Mouse (Mus musculus): ENCODE data around the gene Gm9. TPM values are rescaled to one million over a fixed set of nuclear protein-coding genes. Genes with fewer than 3 reads are reported as not detected.
"Not testable (repeated sequence)": the region's sequence is repeated elsewhere in the genome, so short reads cannot be mapped to it uniquely, and the experiment has no call there.

The Gm9 gene
- not detected for total RNA-seq (2021)
- long read RNA-seq = 0 reads

- DNase-seq (ENCODE audit: low spot score in 2 of 2) = no peak
Measured at GRCm38 (mm10) chrX:37210941-37211340, at the start of gene Gm9. Gene Gm9 (minus strand): TSS chrX:37211041.

- not testable (repeated sequence) for DNase-seq (ENCODE audit: low spot score in 2 of 2)
Measured at GRCm38 (mm10) chrX:37249619-37250018, 38.8 kb upstream of the Gm9 start, which contains the start of gene Rhox3a. Gene Rhox3a (plus strand): TSS chrX:37249919.

DNA sequence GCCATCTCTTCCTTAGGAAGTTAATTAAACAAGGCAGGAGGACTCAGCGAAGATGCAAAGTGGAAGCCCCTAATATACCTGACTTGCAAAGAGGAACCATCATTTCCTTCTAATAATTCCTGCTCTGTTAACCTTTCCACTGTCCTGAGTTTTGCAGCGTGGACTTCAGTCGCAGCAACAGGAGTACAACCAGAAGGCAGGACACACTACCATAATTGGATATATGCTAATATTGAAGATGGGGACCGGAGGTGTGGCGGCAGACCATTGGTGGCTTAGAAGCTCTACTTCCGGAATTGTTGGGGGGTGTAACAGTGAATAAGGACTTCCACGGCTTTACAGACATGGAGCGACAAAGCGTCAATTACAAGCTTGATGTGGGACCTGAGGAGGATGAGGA lies 33.8 kb upstream of the Gm9 start, which contains the start of gene Rhox2a:
Gene Rhox2a, plus strand, starts transcription at position 301 of the 400 bp plus-strand sequence.
- not testable (repeated sequence) for DNase-seq (ENCODE audit: low spot score in 2 of 2)

GRCm38 (mm10) chrX:37222158-37222557 lies 11.3 kb upstream of the Gm9 start, which contains the start of gene Rhox1:
Gene Rhox1 (minus strand): TSS chrX:37222258.
- not testable (repeated sequence) for DNase-seq (ENCODE audit: low spot score in 2 of 2)

DNA sequence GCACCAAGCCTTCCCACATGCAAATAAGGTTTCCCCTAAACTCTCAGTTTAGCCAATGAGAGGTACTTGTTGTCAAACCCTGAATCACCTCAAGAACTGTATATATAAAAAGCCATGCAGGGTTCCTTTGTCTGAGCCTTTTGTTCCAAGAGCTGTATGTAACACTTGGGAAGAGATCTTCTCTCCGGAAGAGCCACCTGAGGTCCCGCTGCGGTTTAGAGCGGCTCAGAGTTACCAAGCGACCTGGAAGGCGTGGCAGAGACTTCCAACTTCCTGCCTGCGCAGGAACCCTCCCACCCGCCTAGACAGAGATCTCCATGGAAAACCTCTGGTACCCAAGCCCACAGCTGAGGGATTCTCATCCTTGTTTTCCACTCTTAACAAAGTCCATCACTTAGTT lies 12.2 kb downstream of the Gm9 start:
- DNase-seq (ENCODE audit: low spot score in 2 of 2) = no peak

DNA sequence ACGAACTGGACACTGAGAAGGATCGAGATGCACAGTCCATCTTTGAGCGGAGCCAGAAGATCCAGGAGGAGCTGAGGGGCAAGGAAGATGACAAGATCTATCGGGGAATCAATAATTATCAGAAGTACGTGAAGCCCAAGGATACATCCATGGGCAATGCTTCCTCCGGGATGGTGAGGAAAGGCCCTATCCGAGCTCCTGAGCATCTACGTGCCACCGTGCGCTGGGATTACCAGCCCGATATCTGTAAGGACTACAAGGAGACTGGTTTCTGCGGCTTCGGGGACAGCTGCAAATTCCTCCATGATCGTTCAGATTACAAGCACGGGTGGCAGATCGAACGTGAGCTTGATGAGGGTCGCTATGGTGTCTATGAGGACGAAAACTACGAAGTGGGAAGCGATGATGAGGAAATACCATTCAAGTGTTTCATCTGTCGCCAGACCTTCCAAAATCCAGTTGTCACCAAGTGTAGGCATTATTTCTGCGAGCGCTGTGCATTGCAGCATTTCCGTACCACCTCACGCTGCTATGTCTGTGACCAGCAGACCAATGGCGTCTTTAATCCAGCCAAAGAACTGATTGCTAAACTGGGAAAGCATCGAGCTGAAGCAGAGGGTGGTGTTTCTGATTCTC lies 19.0 kb downstream of the Gm9 start:
- peak; percentile 16 to 27 for DNase-seq (ENCODE audit: low spot score in 2 of 2)

DNA sequence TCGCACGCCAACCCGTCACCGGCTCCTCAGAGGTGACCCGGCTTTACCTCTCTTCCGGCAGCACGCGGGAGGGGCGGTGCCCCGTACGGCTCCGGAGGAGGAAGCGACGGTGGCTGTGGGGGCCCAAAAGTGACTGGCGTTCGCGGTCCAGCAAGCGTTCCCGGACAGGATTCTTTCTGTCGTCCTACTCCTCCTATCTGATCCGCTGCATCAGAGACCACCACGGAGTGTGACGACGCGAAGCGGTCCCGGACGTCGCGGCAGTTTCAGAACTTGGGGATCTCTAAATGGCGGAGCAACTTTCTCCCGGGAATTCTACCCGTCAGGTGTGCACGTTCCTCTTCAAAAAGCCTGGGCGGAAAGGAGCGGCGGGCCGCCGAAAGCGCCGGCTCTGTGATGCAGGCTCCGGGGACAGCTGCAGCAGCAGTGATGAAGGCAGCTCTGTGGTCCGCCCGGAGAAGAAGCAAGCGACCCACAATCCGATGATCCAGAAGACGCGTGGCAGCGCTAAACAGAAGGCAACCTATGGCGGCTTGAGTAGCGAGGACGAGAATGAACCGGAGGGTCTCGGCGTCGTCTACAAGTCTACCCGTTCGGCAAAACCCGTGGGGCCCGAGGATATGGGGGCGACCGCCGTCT lies 19.6 kb downstream of the Gm9 start, which contains the start of the genes Ndufa1 and Rnf113a1:
Gene Ndufa1, minus strand, starts transcription at position 59 of the 639 bp plus-strand sequence.
Gene Rnf113a1, plus strand, starts transcription at position 141 of the 639 bp plus-strand sequence.
- peak; percentile 68 to 78 for DNase-seq (ENCODE audit: low spot score in 2 of 2)

DNA sequence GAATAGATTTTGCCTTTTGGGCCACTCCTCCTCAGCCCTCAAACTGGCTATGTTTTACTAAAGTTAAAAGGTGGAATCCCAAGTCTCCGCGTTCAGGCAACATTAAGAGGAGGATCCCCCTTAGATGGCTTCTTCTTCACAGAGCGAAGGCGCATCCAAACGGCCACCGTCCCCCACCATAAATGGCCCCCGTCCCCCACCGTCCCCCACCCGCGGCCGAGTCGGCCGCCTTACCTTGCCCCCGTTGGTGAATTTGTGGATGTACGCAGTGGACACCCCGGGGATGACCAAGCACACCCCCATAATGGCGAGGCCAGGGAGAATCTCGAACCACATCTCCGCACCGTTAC lies 20.1 kb downstream of the Gm9 start:
- no peak for DNase-seq (ENCODE audit: low spot score in 2 of 2)

DNA sequence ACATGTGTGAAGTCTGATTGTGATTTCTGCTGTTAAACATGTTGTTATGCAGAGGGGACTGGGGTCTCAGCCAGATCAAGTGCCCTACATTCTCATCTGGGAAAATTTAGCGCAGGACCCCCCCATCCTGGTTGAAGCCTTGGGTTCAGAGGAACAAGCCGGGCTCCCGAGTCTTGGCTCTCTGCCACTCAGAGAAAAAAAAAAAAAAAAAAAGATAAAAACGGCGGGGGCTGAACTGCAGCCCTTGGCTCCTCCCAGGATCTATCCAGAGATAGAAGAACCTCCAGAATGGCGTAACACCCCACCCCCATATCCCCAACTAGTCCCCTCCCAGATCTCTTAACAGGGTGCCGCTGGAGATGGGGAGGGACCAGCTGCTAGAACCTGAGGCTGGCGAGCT lies 26.4 kb downstream of the Gm9 start:
- DNase-seq (ENCODE audit: low spot score in 2 of 2) = not testable (repeated sequence)

- DNase-seq (ENCODE audit: low spot score in 2 of 2) = no peak
Measured at GRCm38 (mm10) chrX:37168742-37169141, 42.1 kb downstream of the Gm9 start, which contains the start of gene Akap14. Gene Akap14 (minus strand): TSS chrX:37168842.

GRCm38 (mm10) chrX:37167085-37167484 lies 43.8 kb downstream of the Gm9 start:
- peak; percentile 8 to 17 for DNase-seq (ENCODE audit: low spot score in 2 of 2)

- no peak for DNase-seq (ENCODE audit: low spot score in 2 of 2)
Measured at GRCm38 (mm10) chrX:37163115-37163514, 47.7 kb downstream of the Gm9 start.

DNA sequence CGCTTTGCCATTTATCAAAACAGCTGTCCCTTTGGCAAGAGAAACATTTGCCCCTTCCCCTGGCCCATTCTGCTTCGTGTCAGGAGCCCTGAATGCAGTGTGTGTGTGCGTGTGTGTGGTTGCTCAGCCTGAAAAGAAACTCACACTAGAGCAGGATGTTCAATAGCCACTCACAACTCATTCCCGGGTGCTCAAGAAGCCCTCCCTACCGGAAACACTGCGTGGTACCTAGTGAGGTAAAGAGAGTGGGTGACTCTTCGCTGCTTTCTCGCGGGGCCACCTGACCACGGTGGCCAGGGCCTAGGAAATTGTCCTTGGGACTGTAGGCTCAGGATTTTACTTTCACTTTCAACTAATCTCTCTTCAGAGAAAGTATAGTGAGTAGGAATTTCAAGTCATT lies 49.7 kb downstream of the Gm9 start:
- no peak for DNase-seq (ENCODE audit: low spot score in 2 of 2)

Other genes starting within 250 kb of the Gm9 start
- gene Sept6, start 219.2 kb downstream of the Gm9 start, total RNA-seq (2021) = 10 to 100 TPM; 62.0 to 64.6 TPM
- not detected for gene Sowahd, start 162.2 kb downstream of the Gm9 start, total RNA-seq (2021)
- gene Rpl39, start 125.6 kb downstream of the Gm9 start, total RNA-seq (2021) = 100 to 1,000 TPM; 418 to 424 TPM
- 10 to 100 TPM; 20.7 to 21.6 TPM for gene Upf3b, start 100.7 kb downstream of the Gm9 start, total RNA-seq (2021)
- 10 to 100 TPM; 18.1 to 22.9 TPM for gene Nkap, start 84.2 kb downstream of the Gm9 start, total RNA-seq (2021)
- gene Akap14, start 42.2 kb downstream of the Gm9 start, total RNA-seq (2021) = under 1 TPM in 1 of 2 experiments, not detected in 1; 0.25 TPM
- gene Ndufa1, start 19.9 kb downstream of the Gm9 start, total RNA-seq (2021) = 100 to 1,000 TPM; 233 to 247 TPM
- 1 to 10 TPM; 6.9 to 8.4 TPM for gene Rnf113a1, start 19.8 kb downstream of the Gm9 start, total RNA-seq (2021)
- not detected for gene Rhox1, start 11.2 kb upstream of the Gm9 start, total RNA-seq (2021)
- not detected for gene Rhox2a, start 33.9 kb upstream of the Gm9 start, total RNA-seq (2021)
- gene Rhox3a, start 38.9 kb upstream of the Gm9 start, total RNA-seq (2021) = not detected
- gene Rhox4a, start 54.3 kb upstream of the Gm9 start, total RNA-seq (2021) = not detected
- gene Rhox3a2, start 169.0 kb upstream of the Gm9 start, total RNA-seq (2021) = not detected
- not detected for gene Rhox4a2, start 179.8 kb upstream of the Gm9 start, total RNA-seq (2021)
- not detected for gene Rhox2b, start 201.0 kb upstream of the Gm9 start, total RNA-seq (2021)
- not detected for gene Rhox4b, start 221.5 kb upstream of the Gm9 start, total RNA-seq (2021)
- not detected for gene Rhox2c, start 242.6 kb upstream of the Gm9 start, total RNA-seq (2021)
- not detected for gene Rhox3c, start 247.5 kb upstream of the Gm9 start, total RNA-seq (2021)

Data from layer of hippocampus, postnatal 10 days (tissue).